11 mouse cellular contexts compared by ENCODE assay signal in genomic region chr5:148818746-148819145, GRCm38 (mm10).
"Had no signal": no experiment of that assay in that cellular context is flagged by ENCODE, and none has a peak within 500 bp of the region (broad histone marks: within the 10 kb centered on the region; RNA-seq: fewer than 3 reads in every experiment).

No protein-coding gene starts in this region.

- H3K27ac ChIP-seq: limb, embryonic 13.5 days; liver, embryonic 14.5 days; midbrain, embryonic 13.5 days; neural tube, embryonic 15.5 days had no signal

- H3K4me3 ChIP-seq: limb, embryonic 13.5 days; midbrain, embryonic 13.5 days; neural tube, embryonic 15.5 days had no signal

- H3K9me3 ChIP-seq: limb, embryonic 13.5 days; midbrain, embryonic 13.5 days; neural tube, embryonic 15.5 days had no signal

- H3K4me2 ChIP-seq: limb, embryonic 13.5 days; midbrain, embryonic 13.5 days; neural tube, embryonic 15.5 days had no signal

- H3K9ac ChIP-seq: limb, embryonic 13.5 days; liver, embryonic 14.5 days; midbrain, embryonic 13.5 days; neural tube, embryonic 15.5 days had no signal

- DNase-seq: layer of hippocampus, adult 9-11 months; left cerebral cortex, postnatal 4 days; lung, adult 18-20 months; right cerebral cortex, adult 18-20 months; right cerebral cortex, postnatal 25 days; thymus, adult 18-20 months; thymus, postnatal 14 days had no signal

- ATAC-seq: midbrain, embryonic 13.5 days had no signal

- H3K36me3 ChIP-seq: limb, embryonic 13.5 days; midbrain, embryonic 13.5 days; neural tube, embryonic 15.5 days had no signal

- H3K27me3 ChIP-seq: neural tube, embryonic 15.5 days had no signal
